Mouse (Mus musculus): ENCODE data around the gene Ankrd34a. TPM values are rescaled to one million over a fixed set of nuclear protein-coding genes. Genes with fewer than 3 reads are reported as not detected.

Ankrd34a gene
- polyA plus RNA-seq, 1 experiment from 2014 or later: not detected

DNA sequence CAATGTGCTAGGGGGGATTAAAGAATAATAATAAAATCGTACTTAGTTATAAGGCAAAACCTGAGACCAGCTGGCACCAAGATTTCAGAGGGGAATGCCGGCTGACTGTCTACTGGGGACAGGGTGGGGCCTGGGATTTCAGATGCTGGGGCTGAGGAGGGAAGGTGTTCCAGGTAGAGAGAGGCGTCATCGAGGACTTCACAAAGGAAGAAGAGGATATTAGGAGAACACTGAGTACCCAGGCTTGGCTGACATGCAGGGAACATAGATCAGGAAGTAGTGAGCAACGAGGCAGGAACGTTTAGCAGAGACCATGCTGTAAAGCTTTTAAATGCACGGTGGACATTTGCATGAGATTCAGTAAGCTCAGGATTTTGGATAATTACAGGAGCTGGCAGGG lies 44.5 kb upstream of the Ankrd34a start:
- Histone ChIP-seq H3K9ac (replicated peaks) (no peak overlapping the region), H3K4me3 (ENCODE audit: low read depth, low read length) (no peak overlapping the region), H3K36me3 (replicated peaks; ENCODE audit: insufficient read depth, low read length) (no peaks in the 10 kb centered on the region), H3K4me1 (ENCODE audit: insufficient read depth) (peaks cover 30% of the 10 kb centered on the region), H3K27ac (ENCODE audit: low read depth) (peak overlapping the region; percentile 26; the same call in 1 of the 2 replicates), H3K27me3 (ENCODE audit: insufficient read depth, low read length) (no peaks in the 10 kb centered on the region), H3K9me3 (ENCODE audit: low read length) (no peaks in the 10 kb centered on the region), H3K4me2 (ENCODE audit: low read depth, low read length) (no peak overlapping the region)
- DNase-seq (no peak), ATAC-seq (no peak)
- WGBS (ENCODE audit: insufficient replicate concordance): 44% methylated on average over 7 of the region's 7 CpGs
- TF ChIP-seq CTCF (IDR thresholded peaks at IDR 0.05; ENCODE audit: low read depth) (no peak), EP300 (IDR thresholded peaks at IDR 0.05; ENCODE audit: low read depth) (no peak)

DNA sequence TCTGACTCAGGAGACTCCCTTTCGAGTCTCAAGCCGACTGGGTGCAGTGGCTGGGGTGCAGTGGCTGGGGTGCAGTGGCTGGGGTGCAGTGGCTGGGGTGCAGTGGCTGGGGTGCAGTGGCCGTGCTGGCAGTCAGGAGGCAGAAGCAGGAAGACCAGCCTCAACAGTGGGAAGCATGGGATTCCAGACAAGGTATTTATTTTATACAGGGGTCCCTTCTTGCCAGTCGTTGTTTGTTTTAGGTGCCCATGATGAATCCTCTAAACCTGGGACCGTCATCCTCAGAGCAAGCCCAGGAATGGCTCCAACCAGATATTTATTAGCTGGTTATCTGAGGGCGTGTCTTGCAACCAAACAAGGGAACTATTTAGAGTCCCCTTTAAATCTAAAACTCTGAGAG lies 42.8 kb upstream of the Ankrd34a start:
- H3K4me2 ChIP-seq (ENCODE audit: low read depth, low read length): no peak overlapping the region
- H3K4me1 ChIP-seq (ENCODE audit: insufficient read depth): peaks cover 25% of the 10 kb centered on the region
- H3K9ac ChIP-seq (replicated peaks): no peak overlapping the region
- no peak for DNase-seq
- H3K27me3 ChIP-seq (ENCODE audit: insufficient read depth, low read length): no peaks in the 10 kb centered on the region
- peak overlapping the region; percentile 99; the same call in 1 of the 2 replicates for H3K27ac ChIP-seq (ENCODE audit: low read depth)
- no peak for ATAC-seq
- WGBS (ENCODE audit: insufficient replicate concordance): 49% methylated on average over 6 of the region's 6 CpGs
- no peak overlapping the region for H3K4me3 ChIP-seq (ENCODE audit: low read depth, low read length)
- TF ChIP-seq CTCF (IDR thresholded peaks at IDR 0.05; ENCODE audit: low read depth) (no peak), EP300 (IDR thresholded peaks at IDR 0.05; ENCODE audit: low read depth) (no peak)
- H3K36me3 ChIP-seq (replicated peaks; ENCODE audit: insufficient read depth, low read length): no peaks in the 10 kb centered on the region
- H3K9me3 ChIP-seq (ENCODE audit: low read length): no peaks in the 10 kb centered on the region

DNA sequence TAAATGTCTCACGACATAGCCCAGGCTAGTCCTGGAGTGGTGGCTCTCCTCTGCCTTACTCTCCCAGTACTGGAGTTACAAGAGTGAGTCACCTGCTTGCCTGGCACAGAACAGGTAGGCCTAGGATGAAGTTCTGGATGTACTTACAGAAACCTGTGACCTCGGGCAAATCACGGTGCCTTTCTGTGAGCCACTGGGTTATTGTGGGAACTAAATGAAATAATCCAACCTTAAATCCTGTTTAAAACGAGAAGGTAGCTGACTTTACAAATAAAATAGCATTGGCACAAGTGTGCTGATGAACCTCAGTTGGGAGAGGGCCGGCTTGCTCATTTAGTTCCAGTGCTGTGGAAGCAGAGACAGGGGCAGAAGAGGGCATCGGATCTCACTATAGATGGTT lies 42.2 kb upstream of the Ankrd34a start:
- Histone ChIP-seq H3K36me3 (replicated peaks; ENCODE audit: insufficient read depth, low read length) (peaks cover 2% of the 10 kb centered on the region; the same call in 1 of the 2 replicates), H3K4me2 (ENCODE audit: low read depth, low read length) (no peak overlapping the region), H3K9me3 (ENCODE audit: low read length) (no peaks in the 10 kb centered on the region), H3K9ac (replicated peaks) (peak overlapping the region; percentile 3; the same call in 1 of the 2 replicates), H3K27me3 (ENCODE audit: insufficient read depth, low read length) (no peaks in the 10 kb centered on the region), H3K4me3 (ENCODE audit: low read depth, low read length) (no peak overlapping the region), H3K27ac (ENCODE audit: low read depth) (peak overlapping the region; percentile 99), H3K4me1 (ENCODE audit: insufficient read depth) (peaks cover 25% of the 10 kb centered on the region)
- no peak for ATAC-seq
- no peak for DNase-seq
- no peak for TF ChIP-seq CTCF (IDR thresholded peaks at IDR 0.05; ENCODE audit: low read depth)
- TF ChIP-seq EP300 (IDR thresholded peaks at IDR 0.05; ENCODE audit: low read depth): no peak
- 80% methylated on average over 6 of the region's 6 CpGs for WGBS (ENCODE audit: insufficient replicate concordance)

DNA sequence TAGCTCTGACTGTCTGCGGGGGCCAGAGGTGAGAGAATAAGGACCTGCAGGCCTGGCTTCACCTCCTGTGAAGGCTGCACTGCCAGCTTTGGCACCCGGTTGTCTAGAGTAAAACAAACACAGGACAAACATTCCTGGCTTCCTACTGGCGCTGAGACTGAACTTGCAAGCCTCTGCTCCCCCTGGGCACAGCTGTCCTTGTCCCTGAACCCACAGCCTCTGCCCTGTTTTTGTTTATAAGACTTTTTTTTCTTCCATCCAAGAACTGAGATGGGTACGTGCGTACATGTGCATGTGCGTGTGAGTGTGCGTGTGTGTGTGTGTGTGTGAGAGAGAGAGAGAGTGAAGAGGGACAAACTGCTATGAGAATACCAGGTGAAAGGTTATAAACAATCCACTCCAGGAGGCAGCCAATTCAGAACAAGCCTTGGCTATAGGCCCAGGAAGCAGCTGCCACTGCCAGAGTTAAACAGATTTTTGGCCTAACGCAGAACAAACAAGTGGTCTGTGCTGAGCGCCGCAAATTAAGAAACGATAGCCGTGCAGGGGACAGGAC lies 41.3 kb upstream of the Ankrd34a start:
- Histone ChIP-seq H3K27ac (ENCODE audit: low read depth) (peak overlapping the region; percentile 99), H3K4me1 (ENCODE audit: insufficient read depth) (peaks cover 27% of the 10 kb centered on the region), H3K4me3 (ENCODE audit: low read depth, low read length) (no peak overlapping the region), H3K4me2 (ENCODE audit: low read depth, low read length) (peak overlapping the region; percentile 34; the same call in 1 of the 2 replicates), H3K36me3 (replicated peaks; ENCODE audit: insufficient read depth, low read length) (peaks cover 11% of the 10 kb centered on the region), H3K27me3 (ENCODE audit: insufficient read depth, low read length) (no peaks in the 10 kb centered on the region), H3K9ac (replicated peaks) (peak overlapping the region; percentile 45; the same call in 1 of the 2 replicates), H3K9me3 (ENCODE audit: low read length) (no peaks in the 10 kb centered on the region)
- peak; percentile 66 for DNase-seq
- 53% methylated on average over 12 of the region's 12 CpGs for WGBS (ENCODE audit: insufficient replicate concordance)
- ATAC-seq: peak; percentile 60
- no peak for TF ChIP-seq CTCF (IDR thresholded peaks at IDR 0.05; ENCODE audit: low read depth)
- peak; percentile 91 for TF ChIP-seq EP300 (IDR thresholded peaks at IDR 0.05; ENCODE audit: low read depth)

DNA sequence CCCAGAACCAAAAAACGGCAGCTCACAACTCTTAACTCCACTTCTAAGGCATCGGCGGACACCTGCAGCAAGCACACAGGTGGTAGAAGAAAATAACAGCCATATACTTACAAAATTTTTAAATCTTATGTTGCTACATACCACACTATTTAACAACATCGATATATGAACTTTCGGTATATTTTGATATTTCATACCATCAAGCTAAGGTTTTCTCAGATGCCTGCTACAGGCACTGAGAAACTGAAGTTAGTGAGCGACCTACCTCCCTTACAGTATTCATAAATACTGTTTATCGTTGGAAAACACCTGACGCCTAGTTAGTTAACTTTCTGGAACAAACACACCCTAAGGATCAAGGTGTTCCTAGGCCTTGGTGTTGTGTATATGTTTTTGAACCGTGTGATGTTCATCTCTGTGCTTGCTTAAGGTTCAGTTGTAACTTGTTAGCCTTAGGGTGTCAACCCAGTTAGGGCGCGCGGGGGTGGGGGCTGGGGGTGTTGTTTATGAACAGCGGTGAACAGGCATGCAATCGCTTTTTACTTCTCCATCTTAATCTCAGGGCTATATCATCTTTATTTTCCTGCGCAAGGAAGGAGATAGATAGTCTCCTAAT lies 40.3 kb upstream of the Ankrd34a start:
- 62% methylated on average over 15 of the region's 15 CpGs for WGBS (ENCODE audit: insufficient replicate concordance)
- peak; percentile 3 for ATAC-seq
- TF ChIP-seq CTCF (IDR thresholded peaks at IDR 0.05; ENCODE audit: low read depth) (no peak), EP300 (IDR thresholded peaks at IDR 0.05; ENCODE audit: low read depth) (peak; percentile 92)
- peak overlapping the region; percentile 91 for H3K4me3 ChIP-seq (ENCODE audit: low read depth, low read length)
- no peaks in the 10 kb centered on the region for H3K9me3 ChIP-seq (ENCODE audit: low read length)
- H3K27ac ChIP-seq (ENCODE audit: low read depth): peak overlapping the region; percentile 99
- H3K4me2 ChIP-seq (ENCODE audit: low read depth, low read length): peak overlapping the region; percentile 83
- H3K9ac ChIP-seq (replicated peaks): peak overlapping the region; percentile 86; the same call in 1 of the 2 replicates
- H3K27me3 ChIP-seq (ENCODE audit: insufficient read depth, low read length): no peaks in the 10 kb centered on the region
- H3K4me1 ChIP-seq (ENCODE audit: insufficient read depth): peaks cover 25% of the 10 kb centered on the region
- H3K36me3 ChIP-seq (replicated peaks; ENCODE audit: insufficient read depth, low read length): peaks cover 20% of the 10 kb centered on the region
- DNase-seq: peak; percentile 62
